Mouse (Mus musculus) gastrocnemius, adult 2 months (tissue): ENCODE measurements around the gene Zbp1. TPM values are rescaled to one million over a fixed set of nuclear protein-coding genes. Genes with fewer than 3 reads are reported as not detected.
A peak's percentile ranks its signal among the peaks of the same experiment; 100 is the strongest.

Source experiments
- DNase-seq: peaks from one replicate; pipeline ENCODE4 v3.0.0; 2022
- H3K27ac ChIP-seq: fragments of 200-600 bp; 2 replicates; pipeline ENCODE4 v1.8.1; 2022; ENCODE audit warnings: mild to moderate bottlenecking
- H3K4me3 ChIP-seq: fragments of 200-600 bp; 2 replicates; pipeline ENCODE4 v1.8.1; 2022; ENCODE audit warnings: mild to moderate bottlenecking, moderate library complexity
- CTCF ChIP-seq: fragments of 200-600 bp; IDR thresholded peaks from 2 replicates; pipeline ENCODE4 v1.8.1; 2022; ENCODE audit warnings: antibody characterized with exemption, mild to moderate bottlenecking, moderate library complexity
- intact Hi-C: fragments of 180-260 bp; cut with DNase I; formaldehyde crosslinking; loops from one replicate; pipeline ENCODE4 v1.15.1; 2025
- total RNA-seq, 2 experiments: library from RNA; stranded (reverse); gene quantifications; 2 replicates each; pipeline ENCODE4 v1.2.3; 2021

Zbp1 gene
- total RNA-seq, 2 experiments from 2014 or later, result not detected

DNA sequence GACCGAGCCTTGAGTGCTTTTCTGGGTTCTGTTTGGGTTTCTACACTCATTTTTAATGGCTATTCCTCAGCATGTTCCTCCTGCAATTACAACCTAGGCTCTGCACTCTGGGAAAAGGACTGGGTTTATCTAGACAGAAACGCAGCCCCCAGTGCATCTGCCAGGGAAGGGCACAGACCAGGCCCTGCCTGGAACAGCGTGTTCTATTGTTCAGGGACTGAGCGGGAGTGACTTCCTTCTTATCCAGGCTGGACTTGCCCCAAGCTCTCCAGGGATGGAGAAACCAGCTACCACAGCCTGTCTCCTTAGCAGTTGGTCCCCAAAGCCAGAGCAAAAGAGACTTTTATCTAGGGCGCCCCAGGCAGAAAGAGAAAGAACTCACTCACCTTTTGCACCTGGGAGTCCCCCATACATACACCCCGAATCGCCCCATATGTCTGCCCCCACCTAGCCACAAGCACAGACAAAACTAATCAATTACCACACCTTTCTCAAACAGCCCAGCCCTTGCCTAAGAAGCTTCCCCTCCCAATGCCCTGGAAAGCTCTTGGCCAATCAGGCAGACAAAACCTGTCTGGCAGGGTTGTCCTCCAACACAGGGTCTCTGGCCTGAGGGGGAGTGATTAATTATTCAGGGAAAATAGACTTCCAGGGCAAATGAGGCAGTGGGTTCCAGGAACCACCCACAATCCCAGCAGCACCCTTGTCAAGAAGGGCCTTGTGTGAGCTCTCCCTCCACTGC is 37.3 kb upstream of the Zbp1 start:
- intact Hi-C loops, result loop anchor here (2.0 kb wide), 1 partner anchor 13 kb away; no protein-coding TSS in a partner anchor
- no peak for TF ChIP-seq CTCF
- Histone ChIP-seq H3K4me3 (no peak overlapping the region), H3K27ac (no peak overlapping the region)
- DNase-seq, result no peak

DNA sequence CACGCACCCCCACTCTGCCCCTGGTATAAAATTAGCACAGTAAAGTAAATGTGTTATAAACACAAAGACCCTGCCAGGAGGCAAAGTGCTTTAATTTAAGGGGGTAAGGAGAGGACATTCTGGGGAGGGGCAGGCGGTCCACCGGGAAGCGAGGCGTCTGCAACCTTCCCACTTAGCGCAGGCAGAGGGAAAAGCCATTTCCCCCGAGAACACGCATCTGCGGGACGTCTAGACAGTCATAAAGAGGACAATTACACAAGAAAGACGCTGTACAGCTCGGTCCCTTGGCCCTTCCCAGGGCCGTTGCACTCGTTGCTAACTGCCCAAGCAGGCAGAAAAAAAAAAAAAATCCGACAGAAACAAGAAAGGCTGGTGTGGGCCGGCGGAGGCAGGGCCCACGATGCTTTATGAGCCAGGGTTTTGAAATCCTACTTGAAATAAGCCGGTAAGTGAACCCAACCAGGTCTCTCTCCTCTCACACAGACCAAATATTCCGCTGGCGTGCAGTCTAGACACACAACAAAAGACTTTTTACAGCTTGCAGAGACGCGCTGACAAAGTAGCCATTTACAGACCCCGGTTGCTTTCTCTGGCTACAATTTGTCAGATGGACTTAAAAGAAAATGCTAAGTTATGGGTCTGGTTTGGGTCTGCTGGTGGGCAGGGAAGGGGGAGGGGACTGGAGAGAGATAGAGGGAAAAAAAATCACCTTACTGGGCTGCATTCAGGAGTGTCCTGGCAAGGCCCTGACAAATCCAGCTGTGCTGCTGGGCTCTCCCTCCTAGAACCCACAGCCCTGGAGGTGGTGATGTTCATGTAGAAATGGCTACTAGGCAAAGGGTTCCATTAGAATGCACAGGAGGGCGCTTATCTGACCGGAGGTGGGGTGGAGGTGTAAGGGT is 35.3 kb upstream of the Zbp1 start:
- 0 out of 2 replicates have a peak overlapping the region, but pooled peaks have one; percentile 3 for H3K4me3 ChIP-seq
- no peak for TF ChIP-seq CTCF
- DNase-seq, result no peak
- no peak overlapping the region for H3K27ac ChIP-seq
- intact Hi-C loops, result no loop called here

GRCm38 (mm10) chr2:173251675-173252074 is 33.0 kb upstream of the Zbp1 start:
- no peak for DNase-seq
- TF ChIP-seq CTCF, result no peak
- intact Hi-C loops, result no loop called here
- peak overlapping the region; percentile 16; the same call in 1 of the 2 replicates for H3K27ac ChIP-seq
- H3K4me3 ChIP-seq, result no peak overlapping the region

DNA sequence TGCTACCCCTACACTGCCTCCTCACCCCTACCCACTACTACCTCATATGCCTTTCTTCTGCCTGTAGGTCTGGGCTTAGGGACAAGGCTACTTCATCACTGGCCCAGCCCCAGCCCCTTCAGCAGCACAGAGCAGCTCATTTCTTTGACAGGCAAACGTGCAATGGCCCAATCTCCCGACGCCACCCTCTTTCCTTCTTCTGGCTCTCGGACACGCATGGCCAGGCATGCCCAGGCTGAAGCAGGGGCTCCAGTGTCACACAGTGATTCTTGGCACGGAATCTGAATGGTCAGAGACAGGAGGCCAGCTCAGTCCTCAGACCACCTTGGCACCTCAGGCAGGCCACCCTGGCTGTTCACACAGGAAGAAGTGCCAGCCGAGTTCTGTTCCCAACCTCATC is 32.4 kb upstream of the Zbp1 start:
- peak overlapping the region; percentile 16 for H3K27ac ChIP-seq

GRCm38 (mm10) chr2:173250411-173250810 is 31.7 kb upstream of the Zbp1 start:
- no peak for TF ChIP-seq CTCF
- intact Hi-C loops, result no loop called here
- Histone ChIP-seq H3K27ac (peak overlapping the region; percentile 16; the same call in 1 of the 2 replicates), H3K4me3 (no peak overlapping the region)
- no peak for DNase-seq

More for the DNA sequence above, 32.4 kb upstream of the Zbp1 start:
- no peak overlapping the region for H3K4me3 ChIP-seq
- no peak for DNase-seq
- intact Hi-C loops, result no loop called here
- no peak for TF ChIP-seq CTCF

- H3K4me3 ChIP-seq, result no peak overlapping the region
- no peak overlapping the region for H3K27ac ChIP-seq
- intact Hi-C loops, result no loop called here
- TF ChIP-seq CTCF, result no peak
- no peak for DNase-seq
Observed at GRCm38 (mm10) chr2:173249965-173250364, 31.2 kb upstream of the Zbp1 start.

DNA sequence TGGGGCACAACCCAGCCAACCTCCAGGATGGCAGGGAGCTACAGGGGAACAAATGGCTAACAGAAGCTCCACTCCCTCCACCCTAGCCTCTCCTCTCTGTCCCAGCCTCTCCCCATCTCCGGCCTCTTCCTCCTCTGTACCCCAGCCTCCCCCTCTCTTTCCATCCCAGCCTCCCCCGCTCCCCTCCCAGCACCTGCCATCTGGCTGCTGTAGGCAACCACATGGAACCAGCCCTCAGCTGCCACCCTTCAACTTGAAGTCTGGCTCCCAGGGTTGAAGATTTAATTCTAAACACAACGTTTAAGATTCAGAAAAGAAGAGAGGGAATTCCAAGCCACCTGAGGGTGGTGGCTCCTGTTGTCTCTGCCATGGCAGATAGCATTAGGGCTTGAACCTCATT is 30.7 kb upstream of the Zbp1 start:
- no peak for DNase-seq

DNA sequence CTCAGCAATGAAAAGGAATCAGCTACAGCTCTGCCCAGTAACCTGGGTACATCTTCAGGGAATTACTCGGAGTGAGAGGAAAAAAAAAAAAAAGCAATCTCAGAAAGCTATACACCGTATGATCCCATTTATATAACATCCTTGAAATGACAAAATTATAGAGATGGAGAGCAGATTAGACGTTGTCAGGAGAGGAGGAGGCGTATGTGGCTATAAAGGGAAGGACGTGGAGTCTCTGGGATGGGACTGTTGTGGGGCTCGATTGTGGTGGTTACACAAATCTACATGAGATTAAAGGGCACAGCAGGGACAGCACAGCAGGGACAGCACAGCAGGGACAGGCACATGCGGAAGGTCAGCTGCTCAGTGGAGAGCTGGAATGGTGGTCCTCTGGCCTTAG is 30.1 kb upstream of the Zbp1 start:
- intact Hi-C loops, result no loop called here
- TF ChIP-seq CTCF, result no peak
- no peak for DNase-seq
- no peak overlapping the region for H3K27ac ChIP-seq
- H3K4me3 ChIP-seq, result no peak overlapping the region

More for the DNA sequence above, 30.7 kb upstream of the Zbp1 start:
- no peak for TF ChIP-seq CTCF
- no peak overlapping the region for H3K4me3 ChIP-seq
- intact Hi-C loops, result no loop called here
- H3K27ac ChIP-seq, result no peak overlapping the region

GRCm38 (mm10) chr2:173247911-173248310 is 29.2 kb upstream of the Zbp1 start:
- Histone ChIP-seq H3K27ac (no peak overlapping the region), H3K4me3 (no peak overlapping the region)
- TF ChIP-seq CTCF, result no peak
- intact Hi-C loops, result no loop called here
- no peak for DNase-seq

DNA sequence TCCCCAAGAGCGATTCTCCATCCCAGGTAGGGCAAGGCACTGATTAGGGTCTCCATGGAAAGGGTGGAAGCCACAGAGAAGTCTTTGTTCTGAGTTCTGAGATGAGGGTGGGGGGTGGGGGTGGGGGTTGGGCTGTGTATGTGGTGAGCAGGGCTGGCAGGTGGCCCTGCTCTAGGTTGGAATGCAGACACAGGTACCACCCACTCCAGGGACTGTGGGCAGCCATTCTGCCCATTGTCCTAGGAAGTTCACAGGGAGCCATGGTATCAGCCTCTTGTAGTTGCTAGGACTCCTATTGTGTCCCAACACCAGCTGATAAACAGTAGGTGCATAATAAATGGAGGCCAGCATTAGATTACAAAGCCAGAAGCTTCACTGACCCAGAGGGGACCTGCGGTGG is 28.5 kb upstream of the Zbp1 start:
- intact Hi-C loops, result no loop called here
- no peak for DNase-seq
- TF ChIP-seq CTCF, result no peak
- Histone ChIP-seq H3K4me3 (no peak overlapping the region), H3K27ac (no peak overlapping the region)

DNA sequence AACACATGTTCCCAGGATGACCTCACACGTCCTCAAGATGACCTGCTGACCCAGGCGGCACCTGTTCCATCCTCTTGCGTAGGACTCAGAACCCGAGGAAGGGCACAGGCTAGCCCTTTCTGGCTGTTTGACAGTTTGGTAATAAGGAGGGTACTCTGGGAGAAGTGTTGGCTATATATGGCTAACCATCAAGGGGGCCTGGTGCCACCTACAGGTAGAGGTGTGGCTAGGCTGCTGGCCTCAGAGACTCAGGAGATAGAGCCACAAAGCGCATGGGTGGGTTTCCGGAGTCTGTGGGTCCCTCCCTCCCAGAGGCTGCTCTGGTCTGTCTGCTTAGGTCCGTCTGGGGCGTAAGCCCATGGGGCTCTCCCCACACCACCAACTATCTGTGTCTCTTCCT is 28.0 kb upstream of the Zbp1 start:
- H3K4me3 ChIP-seq, result no peak overlapping the region
- no peak for TF ChIP-seq CTCF
- no peak for DNase-seq
- intact Hi-C loops, result no loop called here
- H3K27ac ChIP-seq, result no peak overlapping the region

DNA sequence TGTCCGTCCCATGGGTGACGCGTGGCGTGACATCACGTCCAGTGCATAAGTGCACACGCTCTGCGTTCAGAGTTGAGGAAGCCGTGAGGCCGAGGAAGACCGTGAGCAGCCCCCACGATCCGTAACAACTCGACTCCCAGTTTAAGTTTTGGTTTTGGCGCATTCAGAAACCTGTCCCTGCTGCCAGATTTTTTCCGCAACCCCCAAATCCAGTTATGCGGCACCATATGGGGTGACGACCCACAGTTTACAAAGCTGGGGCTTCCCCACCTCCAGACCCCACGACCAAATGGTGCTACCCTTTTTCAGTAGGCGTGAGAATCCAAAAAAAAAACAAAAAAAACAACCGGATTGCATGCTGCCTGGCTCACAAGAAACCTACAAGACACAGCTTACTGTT is 26.5 kb upstream of the Zbp1 start:
- Histone ChIP-seq H3K27ac (no peak overlapping the region), H3K4me3 (no peak overlapping the region)
- no peak for DNase-seq
- intact Hi-C loops, result no loop called here
- TF ChIP-seq CTCF, result no peak

DNA sequence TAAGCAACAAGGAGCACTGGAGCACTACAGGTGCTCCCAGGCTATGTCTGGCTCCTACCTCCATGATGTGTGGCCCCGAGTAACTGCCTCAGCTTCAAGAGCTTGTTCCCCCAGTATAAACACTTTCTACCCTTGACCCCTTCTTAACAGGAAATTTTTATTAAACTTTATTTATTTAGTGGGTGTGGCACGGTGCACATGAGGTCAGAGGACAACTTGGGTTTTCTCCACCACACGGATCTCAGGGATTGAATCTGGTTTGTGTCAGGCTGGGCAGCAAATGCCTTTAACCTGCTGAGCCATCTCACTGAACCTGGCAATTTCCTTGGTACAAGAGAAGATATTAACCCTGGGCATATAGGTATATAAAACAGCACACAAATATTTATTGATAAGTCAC is 25.4 kb upstream of the Zbp1 start:
- DNase-seq, result no peak
- TF ChIP-seq CTCF, result no peak
- Histone ChIP-seq H3K4me3 (no peak overlapping the region), H3K27ac (no peak overlapping the region)
- intact Hi-C loops, result loop anchor here (5.0 kb wide), 1 partner anchor 33 kb away; the partner anchor contains the start of gene Pmepa1
